Mouse (Mus musculus): ENCODE data around the gene Anp32e.

Anp32e gene

DNA sequence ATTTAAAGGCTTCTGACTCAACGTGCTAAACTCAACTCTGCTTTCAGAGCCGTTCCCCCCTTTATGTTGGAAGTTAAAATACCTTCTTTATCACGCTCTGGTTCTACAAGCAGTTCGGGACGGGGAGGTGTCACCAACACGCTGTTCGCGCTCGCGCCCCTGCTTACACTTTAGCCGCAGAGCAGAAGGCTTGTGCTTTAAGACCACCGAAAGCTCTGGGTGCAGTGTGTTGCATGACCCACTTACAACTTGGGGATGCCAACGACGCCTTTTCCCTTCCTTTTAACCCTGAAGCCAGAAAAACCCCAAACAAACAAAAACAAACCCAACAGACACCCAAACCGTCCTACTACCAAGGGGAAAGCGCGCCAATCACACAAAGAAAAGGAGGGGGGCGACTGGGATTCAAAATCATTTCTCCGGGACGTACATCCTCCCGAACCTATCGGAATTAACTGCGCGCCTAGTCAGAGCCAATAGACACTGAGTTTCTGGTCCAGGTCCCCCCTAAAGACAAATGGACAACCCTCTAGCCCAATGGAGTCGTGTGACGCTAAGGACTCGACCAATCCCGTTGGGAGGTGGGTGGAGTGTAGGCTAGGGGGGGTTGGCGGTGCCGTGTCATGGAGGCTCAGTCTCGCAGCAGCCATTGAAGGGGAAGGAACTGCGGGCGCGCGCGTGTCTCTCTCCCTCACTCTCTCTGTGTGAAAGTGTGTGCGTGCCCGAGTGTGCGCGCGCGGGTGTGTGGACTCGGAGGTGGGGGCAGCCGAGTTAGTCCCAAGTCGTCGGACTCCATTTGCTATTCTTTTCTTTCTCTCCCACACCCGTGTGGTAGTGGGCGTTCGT is at the start of gene Anp32e:
TSS of gene Anp32e (plus strand) at position 589 of the 846 bp plus-strand sequence.
- under 1% methylated on average over 49 of the region's 49 CpGs for WGBS

DNA sequence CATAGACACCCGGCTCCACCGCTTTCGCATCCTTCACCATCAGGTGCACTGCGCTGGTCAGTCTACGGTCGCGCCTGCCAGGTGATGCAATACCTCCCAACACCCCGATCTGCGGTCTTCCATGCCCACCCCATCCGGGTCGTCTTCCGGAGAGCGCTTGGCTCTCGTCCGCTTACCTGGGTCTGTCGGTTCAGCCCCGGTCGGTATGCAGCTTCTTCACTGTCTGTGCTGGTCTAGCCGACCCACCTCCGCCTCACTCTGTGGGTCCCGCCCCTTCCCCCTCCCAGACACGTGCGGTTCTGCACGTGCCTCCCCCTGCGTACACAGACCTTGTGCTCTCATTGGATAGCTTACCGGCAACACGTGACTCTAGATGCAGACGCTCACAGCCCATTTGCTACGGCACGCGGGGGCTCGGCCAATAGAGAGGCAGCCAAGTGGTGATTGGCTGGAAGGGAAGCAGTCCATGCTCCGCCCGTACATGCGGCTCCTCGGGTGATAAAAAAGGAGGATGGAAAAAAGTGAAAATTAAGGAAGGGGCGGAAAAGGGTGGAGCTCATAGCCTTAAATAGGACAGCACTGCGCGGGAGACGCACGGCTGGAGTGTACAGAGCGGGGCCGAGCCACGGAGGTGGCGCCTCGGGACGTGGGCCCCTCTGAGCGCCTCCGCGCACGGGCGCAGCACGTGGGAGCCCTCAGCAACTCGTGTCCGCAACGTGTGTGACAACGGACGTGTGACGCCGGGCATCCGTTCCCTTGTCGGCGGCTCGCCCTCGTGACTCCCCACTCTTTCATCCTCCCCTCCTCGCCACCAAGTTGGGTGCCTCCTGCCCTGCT is 46.8 kb upstream of the Anp32e start, which contains the start of gene Ciart:
TSS of gene Ciart (minus strand) at position 273 of the 837 bp plus-strand sequence.
- under 1% methylated on average over 66 of the region's 66 CpGs for WGBS

DNA sequence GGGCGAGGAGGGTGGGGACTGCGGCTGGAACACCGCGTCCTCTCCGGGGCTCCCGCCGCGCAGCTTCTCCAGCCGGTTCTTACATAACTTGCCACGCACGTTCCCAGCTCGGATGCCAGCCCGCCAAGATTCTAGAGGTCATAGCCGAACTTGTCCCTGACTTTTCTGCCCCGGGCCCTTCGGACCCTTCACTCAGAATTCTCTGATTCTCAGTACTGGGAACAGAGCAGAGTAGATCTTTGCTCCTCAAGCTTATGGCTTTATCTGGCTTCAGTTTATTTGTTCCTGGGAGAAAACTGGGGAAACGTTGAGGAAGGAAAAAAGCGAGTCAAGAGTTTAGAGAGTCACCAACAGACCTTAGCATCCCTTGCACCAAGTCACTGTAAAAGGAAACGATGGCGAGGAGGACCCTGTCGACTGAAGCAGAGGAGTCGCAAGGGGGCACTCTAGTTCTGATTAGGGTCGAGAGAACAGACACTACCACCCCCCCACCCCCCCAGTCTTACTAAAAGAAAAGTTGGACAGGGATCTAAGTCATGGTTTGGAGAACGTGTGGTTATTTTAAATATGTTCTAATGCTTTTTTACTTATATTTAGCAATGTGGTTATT is 46.1 kb upstream of the Anp32e start:
- under 1% methylated on average over 24 of the region's 24 CpGs for WGBS

DNA sequence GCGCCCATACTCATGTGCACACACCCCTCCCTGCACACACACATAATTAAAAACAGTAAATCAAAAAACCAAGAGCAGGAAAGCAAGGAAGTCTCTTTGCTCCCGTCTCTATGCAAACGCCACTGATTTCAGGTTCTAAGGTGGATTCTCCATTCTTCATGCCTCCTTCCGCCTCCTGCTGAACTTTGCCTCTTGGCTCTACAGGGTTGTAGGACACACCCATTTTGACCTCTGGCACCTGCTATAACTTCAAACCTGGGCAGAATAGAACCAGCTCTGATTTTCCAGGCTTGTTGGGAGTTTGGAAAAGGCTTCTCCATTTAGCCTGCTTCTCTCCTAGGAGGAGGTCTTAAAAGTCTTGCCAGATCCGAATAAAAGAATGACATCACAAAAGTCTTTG is 44.6 kb upstream of the Anp32e start:
- 90% methylated on average over 5 of the region's 5 CpGs for WGBS

DNA sequence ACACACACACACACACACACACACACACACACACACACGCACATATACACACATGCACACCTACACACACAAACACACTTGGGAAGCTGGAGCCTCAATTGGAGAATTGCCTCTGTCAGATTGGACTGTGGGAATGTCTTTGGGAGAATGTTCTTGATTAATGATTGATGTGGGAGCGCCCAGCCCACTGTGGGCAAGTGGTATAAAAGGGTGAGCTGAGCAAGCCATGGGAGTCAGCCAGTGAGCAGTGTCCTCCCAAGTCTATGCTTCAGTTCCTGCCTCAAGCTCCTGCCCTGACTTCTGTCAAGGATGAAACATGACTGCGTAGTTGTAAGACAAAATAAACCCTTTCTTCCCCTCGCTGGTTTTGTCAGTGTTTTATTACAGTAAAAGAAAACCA is 41.5 kb upstream of the Anp32e start:
- WGBS, result 90% methylated on average over 4 of the region's 4 CpGs

DNA sequence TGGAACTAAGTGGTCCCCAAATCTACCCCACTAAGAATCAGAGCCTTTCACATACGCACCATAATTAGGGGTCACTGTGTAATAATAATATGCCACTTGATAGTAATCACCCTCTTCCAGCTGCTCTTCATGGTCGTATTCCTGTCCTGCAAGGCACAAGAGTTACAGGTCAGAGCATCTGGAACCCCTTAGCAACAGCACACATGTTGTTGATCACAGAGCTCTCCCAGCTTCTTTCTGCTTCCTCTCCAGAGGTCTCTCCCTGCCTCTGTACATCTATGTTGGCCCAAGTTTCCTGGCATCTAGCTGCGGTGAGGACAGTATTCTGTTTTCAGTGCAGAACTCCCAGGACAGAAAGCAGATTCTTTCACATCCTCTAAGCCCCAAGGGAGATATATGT is 39.4 kb upstream of the Anp32e start:
- WGBS, result 77% methylated on average over 3 of the region's 3 CpGs

DNA sequence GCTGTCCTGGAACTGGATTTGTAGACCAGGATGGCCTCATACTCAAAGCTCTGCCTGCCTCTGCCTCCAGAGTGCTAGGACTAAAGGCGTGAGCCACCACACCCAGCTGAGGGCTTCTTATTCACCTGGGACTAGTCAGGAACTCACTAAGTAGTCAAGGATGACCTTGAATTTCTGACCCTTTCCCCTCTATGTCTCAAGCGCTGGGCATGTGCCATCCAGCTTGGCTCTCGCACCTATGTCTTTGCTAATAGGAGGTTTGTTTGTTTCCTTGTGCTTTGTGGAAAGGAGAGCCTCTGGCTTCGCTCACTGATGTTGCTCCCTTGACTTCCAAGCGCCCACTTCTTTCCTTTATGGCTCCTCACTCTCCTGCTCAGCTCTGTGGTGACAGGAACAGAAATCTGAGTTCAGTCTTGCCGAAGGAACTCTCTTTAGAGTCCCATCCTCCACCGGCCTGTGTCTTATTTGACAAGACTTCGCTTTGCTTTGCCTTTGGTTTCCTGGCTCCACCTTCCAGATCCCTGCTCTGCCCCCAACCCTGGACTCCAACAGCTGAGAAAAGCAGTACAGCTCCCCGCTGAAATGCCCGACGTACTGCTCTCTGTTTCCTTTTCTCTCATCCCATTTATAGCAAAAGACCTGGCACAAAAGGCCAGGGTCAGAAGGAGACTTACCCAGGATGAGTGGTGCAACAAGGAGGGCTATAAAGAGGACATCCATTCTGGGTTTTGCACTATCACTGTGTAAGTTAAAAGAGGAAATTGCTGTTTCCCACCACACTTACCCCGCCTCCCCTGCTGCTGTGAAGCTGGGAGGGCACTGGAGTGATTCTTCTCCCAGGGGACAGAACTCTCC is 37.6 kb upstream of the Anp32e start, which contains the start of gene BC028528:
TSS of gene BC028528 (minus strand) at position 795 of the 855 bp plus-strand sequence.
- 44% methylated on average over 12 of the region's 12 CpGs for WGBS

DNA sequence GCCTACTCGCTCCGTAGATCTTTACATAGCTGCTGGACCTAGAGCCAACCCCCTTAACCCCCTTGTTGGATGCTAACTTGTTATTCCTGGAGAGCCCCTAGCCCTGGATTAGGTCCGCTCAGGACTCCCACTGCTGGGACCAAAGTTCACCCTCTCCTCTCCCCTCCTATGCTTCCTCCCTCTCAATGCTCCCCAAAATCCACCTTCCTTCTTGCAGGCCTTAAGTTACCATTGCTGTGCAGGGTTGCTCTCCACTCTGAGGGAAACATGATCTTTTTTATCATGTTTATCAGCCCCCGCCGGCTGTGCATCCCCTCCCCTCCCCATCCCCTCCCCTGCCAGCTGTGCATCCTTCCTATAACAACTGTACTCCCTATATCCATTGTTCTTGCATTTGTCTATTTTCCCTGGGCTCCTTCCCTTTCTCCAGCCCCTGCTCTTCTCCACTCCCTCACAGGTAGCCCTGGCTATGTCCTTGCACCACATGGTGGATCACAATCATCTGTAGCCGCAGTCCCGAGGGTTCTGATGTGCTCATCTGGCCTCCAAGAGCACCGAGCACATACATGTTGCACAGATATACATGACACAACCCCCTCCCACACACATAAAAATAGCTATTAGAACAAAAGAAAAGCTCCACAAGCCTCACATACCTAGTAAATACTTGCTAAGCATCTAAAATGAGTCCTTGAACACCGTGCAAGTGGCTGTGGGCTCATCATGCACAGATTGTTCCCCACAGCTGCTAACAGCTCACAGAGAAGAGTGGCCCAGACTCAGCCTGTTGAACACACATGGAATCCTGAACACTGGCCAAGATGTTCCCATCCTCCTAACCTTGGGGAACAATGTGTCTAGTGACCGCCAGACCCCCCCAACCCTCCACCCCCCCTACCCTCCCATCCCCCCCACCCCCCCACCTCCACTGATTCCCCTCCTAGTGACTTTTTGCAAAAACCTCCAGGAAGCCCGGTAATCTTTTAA is 36.7 kb upstream of the Anp32e start:
- WGBS, result 37% methylated on average over 11 of the region's 11 CpGs

DNA sequence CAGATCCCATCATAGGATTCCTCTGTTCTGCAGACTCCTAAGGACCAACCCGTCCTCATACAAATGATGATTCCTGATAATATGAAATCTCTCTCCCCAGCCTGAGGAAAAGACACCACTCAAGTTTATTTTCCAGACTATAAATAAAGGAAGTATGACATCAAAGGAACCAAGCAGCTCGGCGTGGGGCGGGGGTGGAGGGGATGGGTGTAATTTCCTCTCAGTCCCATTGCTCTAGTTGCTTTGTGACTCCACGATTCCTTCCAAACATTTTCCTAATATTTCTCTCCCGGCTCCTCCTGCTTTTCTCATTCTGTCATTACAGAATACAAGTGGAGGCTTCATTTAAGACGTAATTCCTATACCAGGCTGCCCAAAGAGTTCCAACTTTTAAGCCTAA is 35.9 kb upstream of the Anp32e start:
- 8% methylated on average over 7 of the region's 7 CpGs for WGBS

DNA sequence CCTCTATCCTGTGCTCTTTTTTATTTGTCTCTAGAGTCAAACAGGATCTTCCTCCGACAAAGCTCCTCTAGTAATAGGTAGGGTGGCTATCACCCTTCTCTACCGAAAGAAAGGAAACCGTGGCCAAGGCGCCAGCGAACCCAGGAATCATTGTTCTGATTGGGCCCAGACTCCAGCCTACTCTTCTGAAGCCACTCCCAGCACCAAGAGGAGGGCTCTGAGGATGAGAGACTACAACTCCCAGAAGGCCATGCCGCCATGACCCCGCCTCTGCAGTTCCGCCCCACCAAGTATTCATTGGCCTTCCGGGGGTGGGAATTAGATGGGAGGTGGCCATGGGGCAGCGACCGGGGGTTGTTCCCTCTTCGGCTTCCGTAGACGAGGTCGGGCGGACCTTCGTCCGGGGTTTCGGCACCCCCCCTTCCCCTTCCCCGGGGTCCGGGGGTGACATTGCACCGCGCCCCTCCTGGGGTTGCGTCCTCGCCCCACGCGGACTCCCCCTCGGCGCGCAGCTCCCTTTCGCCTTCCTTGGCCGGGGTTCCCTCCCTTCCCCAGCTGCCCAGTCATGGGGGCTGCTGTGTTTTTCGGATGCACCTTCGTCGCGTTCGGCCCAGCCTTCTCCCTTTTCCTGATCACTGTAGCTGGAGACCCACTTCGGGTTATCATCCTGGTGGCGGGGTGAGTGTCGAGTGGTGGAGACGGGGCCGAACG is 35.3 kb upstream of the Anp32e start, which contains the start of gene Aph1a:
TSS of gene Aph1a (plus strand) at position 364 of the 711 bp plus-strand sequence.
- under 1% methylated on average over 30 of the region's 43 CpGs for WGBS

DNA sequence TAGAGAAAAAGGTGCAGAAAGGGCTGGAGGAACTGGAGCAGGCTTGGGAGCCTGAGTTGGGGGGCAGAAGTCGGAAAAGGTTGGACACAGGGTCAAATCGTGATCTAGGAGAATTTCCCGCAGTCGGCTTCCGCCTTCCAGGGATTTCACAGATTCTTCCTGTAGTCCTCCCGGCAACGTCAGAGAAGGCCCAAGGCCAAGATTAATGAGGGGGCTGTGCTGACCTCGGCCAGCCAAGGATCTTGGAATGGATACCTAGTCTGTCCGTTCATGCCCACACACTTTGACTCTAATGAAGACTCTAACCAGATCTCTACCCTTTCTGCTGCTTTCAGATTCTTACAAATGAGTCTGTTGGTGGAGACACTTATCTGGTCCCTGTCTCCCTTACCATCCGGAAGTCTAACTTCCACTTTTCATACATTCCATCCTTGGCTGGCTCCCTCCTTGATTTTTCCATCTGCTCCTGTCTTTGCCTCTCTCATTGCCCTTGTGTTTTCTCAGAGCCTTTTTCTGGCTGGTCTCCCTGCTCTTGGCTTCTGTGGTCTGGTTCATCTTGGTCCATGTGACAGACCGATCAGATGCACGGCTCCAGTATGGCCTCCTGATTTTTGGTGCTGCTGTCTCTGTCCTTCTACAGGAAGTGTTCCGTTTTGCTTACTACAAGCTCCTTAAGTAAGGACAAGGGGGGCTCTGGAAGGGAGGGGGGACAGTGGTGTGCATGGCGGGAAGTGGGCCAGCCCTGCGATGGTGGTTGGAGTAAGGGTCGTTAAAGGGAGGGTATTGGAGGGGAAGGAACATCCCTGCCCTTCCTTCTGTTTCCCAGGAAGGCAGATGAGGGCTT is 34.5 kb upstream of the Anp32e start:
- WGBS, result 3% methylated on average over 16 of the region's 16 CpGs

DNA sequence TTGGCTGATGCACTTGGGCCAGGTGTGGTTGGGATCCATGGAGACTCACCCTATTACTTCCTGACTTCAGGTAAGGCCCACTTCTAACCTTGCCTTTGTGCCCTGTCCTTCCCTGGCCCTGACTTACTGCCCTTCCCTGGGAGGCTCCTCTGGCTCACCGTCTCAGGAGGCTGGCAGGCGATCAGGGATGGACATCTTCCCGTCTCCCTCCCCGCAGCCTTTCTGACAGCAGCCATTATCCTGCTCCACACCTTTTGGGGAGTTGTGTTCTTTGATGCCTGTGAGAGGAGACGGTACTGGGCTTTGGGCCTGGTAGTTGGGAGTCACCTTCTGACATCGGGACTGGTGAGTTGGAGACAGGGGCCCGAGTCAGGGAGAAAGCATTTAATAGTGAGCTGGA is 33.5 kb upstream of the Anp32e start:
- 81% methylated on average over 7 of the region's 7 CpGs for WGBS

DNA sequence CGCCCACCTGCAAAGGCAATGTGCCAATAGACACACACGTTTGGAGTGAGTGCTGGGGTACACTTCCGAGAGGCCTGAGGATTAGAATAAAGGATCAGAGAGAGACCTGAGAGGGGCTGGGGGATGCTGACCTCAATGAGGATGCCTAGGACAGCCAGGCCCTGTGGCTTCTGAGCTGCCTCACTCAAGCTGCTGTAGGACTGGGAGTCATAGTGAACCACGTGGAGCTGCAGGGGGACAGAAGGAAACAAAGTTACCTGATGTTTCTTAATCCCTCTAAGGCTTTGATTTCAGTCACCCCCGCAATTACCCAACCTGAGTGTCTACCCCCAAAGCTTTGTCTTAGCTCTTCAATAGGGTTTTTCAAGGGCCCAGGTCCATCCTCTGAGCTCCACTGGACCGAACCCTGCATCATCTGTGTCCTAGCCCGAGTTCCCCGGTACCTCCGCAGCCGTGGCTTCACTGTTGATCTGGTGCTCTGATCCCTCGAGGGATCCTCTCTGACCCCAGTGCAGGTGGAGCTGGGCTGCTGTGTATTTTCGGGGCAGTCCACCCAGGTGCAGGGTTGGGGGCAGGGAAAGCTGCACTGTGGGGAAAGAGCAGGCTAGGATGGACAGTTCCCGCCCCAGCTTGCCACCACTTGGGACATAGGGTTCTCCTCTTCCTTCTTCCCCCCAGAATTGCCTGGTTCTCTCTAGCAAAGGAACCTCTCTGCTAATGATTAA is 29.1 kb upstream of the Anp32e start:
- WGBS, result 67% methylated on average over 13 of the region's 13 CpGs

DNA sequence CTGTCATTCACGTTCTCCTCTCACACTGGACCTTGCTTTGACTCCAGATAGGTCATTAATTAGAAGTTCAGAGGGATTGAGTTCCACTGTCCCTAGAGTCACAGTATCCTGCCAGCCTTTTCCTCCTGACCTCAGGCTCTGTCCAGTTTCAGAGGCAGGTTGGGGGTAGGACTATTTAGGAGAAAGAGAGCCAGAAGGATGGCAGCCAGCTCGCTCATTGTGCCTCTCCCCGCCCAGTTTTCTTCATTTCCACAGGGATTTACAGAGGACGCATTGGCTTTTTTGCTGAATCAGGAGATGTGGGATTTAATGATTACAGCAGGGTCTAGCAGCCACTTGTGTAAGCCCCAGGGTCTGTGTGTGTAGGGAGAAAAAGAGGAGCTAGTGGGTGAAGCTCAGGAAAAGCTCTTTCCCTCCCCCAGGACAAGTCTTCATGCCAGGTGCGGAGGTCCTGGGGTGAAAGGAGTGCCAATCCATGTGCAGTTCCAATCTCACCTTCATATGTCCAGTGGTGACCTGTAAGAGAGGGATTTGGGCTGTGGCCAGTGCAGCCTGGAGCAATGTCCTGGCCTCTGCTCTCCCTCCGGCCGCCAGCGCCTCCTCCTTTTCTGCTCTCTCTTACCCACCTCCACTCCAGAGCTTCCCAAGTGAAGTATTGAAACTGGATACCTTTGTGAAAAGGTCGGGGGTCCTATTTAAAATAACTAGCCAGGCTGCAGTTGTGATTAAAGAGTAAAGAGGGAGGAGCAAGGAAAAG is 27.3 kb upstream of the Anp32e start:
- WGBS, result 64% methylated on average over 9 of the region's 9 CpGs

DNA sequence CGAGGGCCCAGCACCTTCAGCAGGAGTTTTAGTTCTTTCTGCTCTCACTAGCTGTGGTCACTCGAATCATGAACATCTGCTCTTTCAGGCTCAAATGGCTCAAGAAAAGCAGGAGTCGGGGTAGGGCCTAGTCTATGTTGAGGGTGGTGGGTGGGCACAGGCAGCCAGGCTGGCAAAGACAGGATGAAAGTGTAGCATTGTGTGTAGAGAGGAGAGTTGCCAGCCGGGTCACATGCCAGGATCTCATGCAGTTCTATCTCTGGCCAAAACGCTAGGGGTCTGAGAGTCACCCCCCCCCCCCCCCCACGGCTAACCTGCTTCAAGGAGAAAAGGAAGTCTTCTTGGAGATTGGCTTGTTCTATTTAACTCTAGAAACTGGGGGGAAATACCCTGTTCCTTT is 26.4 kb upstream of the Anp32e start:
- 49% methylated on average over 6 of the region's 6 CpGs for WGBS

DNA sequence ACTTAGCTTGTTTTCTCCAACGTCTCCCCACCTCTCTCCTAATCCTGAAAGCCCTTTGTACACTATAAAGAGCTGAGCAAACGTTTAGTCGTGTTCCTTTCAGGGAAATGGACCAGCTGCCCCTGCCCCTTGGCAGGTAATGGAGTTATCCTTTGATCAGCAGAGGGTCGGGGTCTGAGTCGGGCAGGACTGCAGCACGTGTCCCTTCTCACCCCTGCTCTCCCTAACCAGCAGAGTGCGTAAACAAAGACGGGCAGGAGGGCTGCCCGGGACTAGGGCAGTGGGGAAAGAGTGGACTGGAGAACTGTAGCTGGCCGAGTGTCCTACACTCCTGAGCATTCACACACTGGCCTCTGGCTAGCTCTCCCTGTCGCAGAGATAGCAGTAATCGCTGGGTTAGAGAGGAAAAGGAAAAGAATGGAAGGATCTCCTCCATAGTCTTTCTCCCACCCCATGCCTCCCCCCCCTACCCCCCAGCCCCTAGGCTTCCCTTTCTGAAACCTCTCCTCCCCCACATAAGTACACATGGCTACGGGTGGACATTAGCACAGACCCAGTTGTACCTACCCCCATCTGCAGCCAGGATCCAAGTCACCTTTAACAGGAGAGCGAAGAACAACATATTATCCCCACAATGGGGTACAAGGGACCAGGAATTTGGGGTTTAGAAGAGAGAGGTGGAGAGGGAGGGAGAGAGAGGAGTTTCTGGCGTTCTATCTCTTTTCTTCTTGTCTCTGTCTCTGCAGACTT is 25.1 kb upstream of the Anp32e start:
- 16% methylated on average over 15 of the region's 15 CpGs for WGBS
